Mouse (Mus musculus): Measurements from ENCODE around the gene Slc45a3. TPM values are rescaled to one million over a fixed set of nuclear protein-coding genes. Genes with fewer than 3 reads are reported as not detected.

The Slc45a3 gene
- total RNA-seq, 4 experiments from 2014 or later: 1.2 to 1.4 (median 1.3) TPM

- no peak for DNase-seq (ENCODE audit: low spot score in 2 of 2)
These were observed 59.3 kb downstream of the Slc45a3 start for GRCm38 (mm10) chr1:132022107-132022506.

GRCm38 (mm10) chr1:132026925-132027646 lies 64.3 kb downstream of the Slc45a3 start:
- DNase-seq (ENCODE audit: low spot score in 2 of 2): no peak

- DNase-seq (ENCODE audit: low spot score in 2 of 2): no peak
These were observed 65.2 kb downstream of the Slc45a3 start for GRCm38 (mm10) chr1:132027978-132028377.

- DNase-seq (ENCODE audit: low spot score in 2 of 2): no peak
These were observed 65.6 kb downstream of the Slc45a3 start for GRCm38 (mm10) chr1:132028413-132028812.

- DNase-seq (ENCODE audit: low spot score in 2 of 2): no peak
These were observed 67.8 kb downstream of the Slc45a3 start for GRCm38 (mm10) chr1:132030574-132030973.

- no peak for DNase-seq (ENCODE audit: low spot score in 2 of 2)
These were observed 69.4 kb downstream of the Slc45a3 start for GRCm38 (mm10) chr1:132032172-132032571.

Other genes starting within 250 kb of the Slc45a3 start
- gene Slc26a9, start 218.9 kb upstream of the Slc45a3 start, total RNA-seq (2022): not detected
- under 1 TPM; 0.40 to 0.51 (median 0.44) TPM for gene Pm20d1, start 165.6 kb upstream of the Slc45a3 start, total RNA-seq (2022)
- 10 to 100 TPM; 25.0 to 42.3 (median 39.1) TPM for gene Slc41a1, start 135.5 kb upstream of the Slc45a3 start, total RNA-seq (2022)
- 1 to 10 TPM; 4.8 to 5.2 (median 4.9) TPM for gene Rab29, start 95.7 kb upstream of the Slc45a3 start, total RNA-seq (2022)
- 10 to 100 TPM; 73.0 to 79.7 (median 76.5) TPM for gene Nucks1, start 52.4 kb upstream of the Slc45a3 start, total RNA-seq (2022)
- gene Elk4, start 44.6 kb downstream of the Slc45a3 start, total RNA-seq (2022): 10 to 100 TPM; 80.0 to 96.0 (median 85.7) TPM
- 10 to 100 TPM; 11.6 to 17.4 (median 14.7) TPM for gene Mfsd4a, start 105.1 kb downstream of the Slc45a3 start, total RNA-seq (2022)
- gene Cdk18, start 176.7 kb downstream of the Slc45a3 start, total RNA-seq (2022): 1 to 10 TPM; 4.2 to 6.7 (median 4.2) TPM
- under 1 TPM in 1 of 4 experiments, not detected in 3; 0.19 TPM for gene Lemd1, start 228.5 kb downstream of the Slc45a3 start, total RNA-seq (2022)
- gene AC124108.1, start 228.5 kb downstream of the Slc45a3 start, total RNA-seq (2022): not detected